Mouse (Mus musculus) forebrain, embryonic 14.5 days (tissue): ENCODE measurements around the gene Fgf14. TPM values are rescaled to one million over a fixed set of nuclear protein-coding genes. Genes with fewer than 3 reads are reported as not detected.

Experiments
- ATAC-seq: fragments of 200-750 bp; cut with Nextera tagmentation; 2 replicates; pipeline ENCODE4 v1.8.0; 2017; ENCODE audit warnings: mild to moderate bottlenecking, moderate library complexity
- DNase-seq: peaks from one replicate; pipeline ENCODE4 v3.0.0-alpha.2; 2015; ENCODE audit warnings: low spot score
- H3K27ac ChIP-seq: fragments of 300-500 bp; sonication (generic); 2 replicates; pipeline ENCODE4 v1.5.1; 2014; ENCODE audit warnings: low read depth, mild to moderate bottlenecking, control low read depth, low read length, moderate library complexity
- H3K27me3 ChIP-seq: fragments of 300-500 bp; sonication (generic); replicated peaks from 2 replicates; pipeline ENCODE4 v1.6.1; 2014; ENCODE audit warnings: low read length, control low read depth, mixed read lengths; ENCODE audit not compliant: control insufficient read depth, insufficient read depth
- H3K36me3 ChIP-seq: fragments of 300-500 bp; sonication (generic); 2 replicates; pipeline ENCODE4 v1.6.1; 2014; ENCODE audit warnings: low read length, control low read depth; ENCODE audit not compliant: control insufficient read depth, insufficient read depth
- H3K4me1 ChIP-seq: fragments of 300-500 bp; sonication (generic); 2 replicates; pipeline ENCODE4 v1.6.1; 2014; ENCODE audit warnings: antibody characterized with exemption, low read length, control low read depth; ENCODE audit not compliant: control insufficient read depth, insufficient read depth
- H3K4me2 ChIP-seq: fragments of 300-500 bp; sonication (generic); 2 replicates; pipeline ENCODE4 v1.6.1; 2014; ENCODE audit warnings: mild to moderate bottlenecking, control low read depth, low read length
- H3K4me3 ChIP-seq: fragments of 300-500 bp; sonication (generic); 2 replicates; pipeline ENCODE4 v1.5.1; 2014; ENCODE audit warnings: low read depth, low read length, control low read depth
- H3K9ac ChIP-seq: fragments of 300-500 bp; sonication (generic); 2 replicates; pipeline ENCODE4 v1.6.1; 2014; ENCODE audit warnings: mild to moderate bottlenecking, low read length, control low read depth, moderate library complexity
- H3K9me3 ChIP-seq: fragments of 300-500 bp; sonication (generic); replicated peaks from 2 replicates; pipeline ENCODE4 v1.6.1; 2016; ENCODE audit warnings: low read length, control low read depth, mixed read lengths; ENCODE audit not compliant: control insufficient read depth
- WGBS: fragments of 180-500 bp; shearing (Covaris S2); extraction: QIAGEN DNeasy Blood & Tissue Kit; methylation state at CpG from one replicate; pipeline ENCODE4 v1.1.7; 2014; 5-methylcytosine and 5-hydroxymethylcytosine counted together
- polyA plus RNA-seq: library from polyadenylated mRNA; unstranded; fragments of >200 nt; fragmentation: Nextera tagmentation; extraction: Ambion mirVana; gene quantifications from 2 replicates; pipeline ENCODE4 v1.2.1, GENCODE M21; 2014

Gene Fgf14
- polyA plus RNA-seq, 1 experiment from 2014 or later, result 18.9 TPM

- Histone ChIP-seq H3K4me1 (peaks cover 5% of the 10 kb centered on the region), H3K36me3 (no peaks in the 10 kb centered on the region), H3K27me3 (no peaks in the 10 kb centered on the region; the same call in 1 of the 2 replicates), H3K9ac (peak overlapping the region; percentile 75), H3K4me2 (peak overlapping the region; percentile 93), H3K9me3 (no peaks in the 10 kb centered on the region), H3K4me3 (peak overlapping the region; percentile 49), H3K27ac (peak overlapping the region; percentile 44; the same call in 1 of the 2 replicates)
- under 1% methylated on average over 42 of the region's 42 CpGs for WGBS
- ATAC-seq, result peak; percentile 88
- peak; percentile 70 for DNase-seq
Observed at GRCm38 (mm10) chr14:124191913-124192814, 484.8 kb downstream of the Fgf14 start.

- no peak overlapping the region for H3K9ac ChIP-seq
- WGBS, result 84% methylated on average over 1 of the region's 1 CpGs
- H3K4me3 ChIP-seq, result no peak overlapping the region
- H3K36me3 ChIP-seq, result no peaks in the 10 kb centered on the region
- ATAC-seq (no peak), DNase-seq (no peak)
- no peaks in the 10 kb centered on the region for H3K4me1 ChIP-seq
- H3K4me2 ChIP-seq, result no peak overlapping the region
- no peak overlapping the region for H3K27ac ChIP-seq
- no peaks in the 10 kb centered on the region for H3K9me3 ChIP-seq
- no peaks in the 10 kb centered on the region for H3K27me3 ChIP-seq
Observed at GRCm38 (mm10) chr14:124180265-124180664, 496.7 kb downstream of the Fgf14 start.

- no peak overlapping the region for H3K9ac ChIP-seq
- H3K9me3 ChIP-seq, result no peaks in the 10 kb centered on the region
- H3K4me1 ChIP-seq, result no peaks in the 10 kb centered on the region
- DNase-seq (no peak), ATAC-seq (no peak)
- WGBS, result 89% methylated on average over 1 of the region's 1 CpGs
- no peak overlapping the region for H3K4me2 ChIP-seq
- H3K36me3 ChIP-seq, result no peaks in the 10 kb centered on the region
- no peak overlapping the region for H3K4me3 ChIP-seq
- no peak overlapping the region for H3K27ac ChIP-seq
- no peaks in the 10 kb centered on the region for H3K27me3 ChIP-seq
Observed at GRCm38 (mm10) chr14:124174111-124174510, 502.8 kb downstream of the Fgf14 start.

- H3K9me3 ChIP-seq, result no peaks in the 10 kb centered on the region
- peak; percentile 25 for DNase-seq
- 24% methylated on average over 1 of the region's 1 CpGs for WGBS
Observed at GRCm38 (mm10) chr14:124163618-124164185, 513.2 kb downstream of the Fgf14 start.

GRCm38 (mm10) chr14:124147378-124147777, 529.5 kb downstream of the Fgf14 start:
- no peak for ATAC-seq
- Histone ChIP-seq H3K27me3 (no peaks in the 10 kb centered on the region), H3K27ac (no peak overlapping the region), H3K36me3 (no peaks in the 10 kb centered on the region), H3K4me1 (no peaks in the 10 kb centered on the region), H3K9ac (no peak overlapping the region), H3K4me3 (no peak overlapping the region), H3K9me3 (no peaks in the 10 kb centered on the region), H3K4me2 (no peak overlapping the region)
- peak; percentile 15 for DNase-seq

More at GRCm38 (mm10) chr14:124163618-124164185, 513.2 kb downstream of the Fgf14 start:
- no peak for ATAC-seq
- no peak overlapping the region for H3K4me2 ChIP-seq
- no peak overlapping the region for H3K27ac ChIP-seq
- no peak overlapping the region for H3K9ac ChIP-seq
- H3K36me3 ChIP-seq, result no peaks in the 10 kb centered on the region
- no peaks in the 10 kb centered on the region for H3K27me3 ChIP-seq
- no peak overlapping the region for H3K4me3 ChIP-seq
- H3K4me1 ChIP-seq, result no peaks in the 10 kb centered on the region

- ATAC-seq (no peak), DNase-seq (no peak)
- Histone ChIP-seq H3K27me3 (no peaks in the 10 kb centered on the region), H3K4me3 (no peak overlapping the region), H3K4me2 (no peak overlapping the region), H3K36me3 (no peaks in the 10 kb centered on the region), H3K27ac (no peak overlapping the region), H3K9me3 (no peaks in the 10 kb centered on the region), H3K9ac (no peak overlapping the region), H3K4me1 (no peaks in the 10 kb centered on the region)
- WGBS, result 85% methylated on average over 1 of the region's 1 CpGs
Observed at GRCm38 (mm10) chr14:124107205-124107873, 569.6 kb downstream of the Fgf14 start.

GRCm38 (mm10) chr14:124083126-124083525, 593.8 kb downstream of the Fgf14 start:
- Histone ChIP-seq H3K9ac (no peak overlapping the region), H3K4me2 (no peak overlapping the region), H3K27me3 (no peaks in the 10 kb centered on the region), H3K4me3 (no peak overlapping the region), H3K9me3 (no peaks in the 10 kb centered on the region), H3K4me1 (no peaks in the 10 kb centered on the region), H3K36me3 (no peaks in the 10 kb centered on the region), H3K27ac (no peak overlapping the region)
- no peak for ATAC-seq
- DNase-seq, result peak; percentile 60

GRCm38 (mm10) chr14:124044016-124044415, 632.9 kb downstream of the Fgf14 start:
- Histone ChIP-seq H3K27me3 (no peaks in the 10 kb centered on the region), H3K4me2 (no peak overlapping the region), H3K4me1 (no peaks in the 10 kb centered on the region), H3K36me3 (no peaks in the 10 kb centered on the region), H3K9me3 (no peaks in the 10 kb centered on the region), H3K27ac (no peak overlapping the region), H3K4me3 (no peak overlapping the region), H3K9ac (no peak overlapping the region)
- DNase-seq (no peak), ATAC-seq (no peak)
- 94% methylated on average over 1 of the region's 1 CpGs for WGBS
